Mouse (Mus musculus) cerebellum, adult 2 months (tissue): ENCODE measurements around the gene Nr1h3. TPM values are rescaled to one million over a fixed set of nuclear protein-coding genes. Genes with fewer than 3 reads are reported as not detected.

Source experiments
- DNase-seq, 2 experiments: peaks; one replicate each; pipeline ENCODE4 v3.0.0; 2021
- H3K27ac ChIP-seq: fragments of 200-500 bp; 2 replicates; pipeline ENCODE4 v1.5.1; 2012; ENCODE audit warnings: low read length, control low read depth, inconsistent platforms; ENCODE audit not compliant: insufficient read depth
- H3K27me3 ChIP-seq: fragments of 200-500 bp; 2 replicates; pipeline ENCODE4 v1.6.1; 2012; ENCODE audit warnings: inconsistent platforms, mild to moderate bottlenecking, low read length, moderate library complexity; ENCODE audit not compliant: control insufficient read depth, insufficient read depth
- H3K4me1 ChIP-seq: fragments of 200-500 bp; 2 replicates; pipeline ENCODE4 v1.6.1; 2011; ENCODE audit warnings: low read length; ENCODE audit not compliant: control insufficient read depth, insufficient read depth
- H3K4me3 ChIP-seq: fragments of 200-500 bp; replicated peaks from 2 replicates; pipeline ENCODE3; 2011; ENCODE audit warnings: mild to moderate bottlenecking, low read depth, low read length, control low read depth; ENCODE audit not compliant: insufficient read depth
- CTCF ChIP-seq: fragments of 200-500 bp; IDR thresholded peaks from 2 replicates; pipeline ENCODE4 v1.5.1; 2011; ENCODE audit warnings: low read depth, mild to moderate bottlenecking, control low read depth, low read length, moderate library complexity, borderline replicate concordance; ENCODE audit not compliant: insufficient read depth
- POLR2A ChIP-seq: fragments of 200-500 bp; IDR thresholded peaks from 2 replicates; pipeline ENCODE4 v1.6.1; 2011; ENCODE audit warnings: low read length, control low read depth, borderline replicate concordance; ENCODE audit not compliant: insufficient read depth
- WGBS: fragments of 180-500 bp; shearing (Covaris S2); methylation state at CpG from one replicate; pipeline ENCODE4 v1.1.7; 2018; 5-methylcytosine and 5-hydroxymethylcytosine counted together
- polyA plus RNA-seq: library from polyadenylated mRNA; depleted of rRNA; stranded (reverse); fragments of >200 nt; gene quantifications from 2 replicates; pipeline ENCODE4 v1.2.3, GENCODE M21; 2012

Gene Nr1h3
- polyA plus RNA-seq, 1 experiment: 18.1 TPM

- Histone ChIP-seq H3K27ac (peak overlapping the region; percentile 65), H3K4me3 (peak overlapping the region; percentile 90), H3K27me3 (no peaks in the 10 kb centered on the region), H3K4me1 (peaks cover 4% of the 10 kb centered on the region; the same call in 1 of the 2 replicates)
- no peak for DNase-seq
- WGBS: 13% methylated on average over 20 of the region's 20 CpGs
- TF ChIP-seq CTCF: no peak
- no peak for TF ChIP-seq POLR2A
Measured at GRCm38 (mm10) chr2:91202972-91203656, 480 bp upstream of the Nr1h3 start.

GRCm38 (mm10) chr2:91198888-91199287 lies 3.7 kb downstream of the Nr1h3 start:
- TF ChIP-seq CTCF: no peak
- no peak for TF ChIP-seq POLR2A
- no peak overlapping the region for H3K4me3 ChIP-seq
- DNase-seq: no peak
- 91% methylated on average over 3 of the region's 3 CpGs for WGBS
- H3K27me3 ChIP-seq: no peaks in the 10 kb centered on the region
- peaks cover 9% of the 10 kb centered on the region for H3K4me1 ChIP-seq
- no peak overlapping the region for H3K27ac ChIP-seq

GRCm38 (mm10) chr2:91196577-91197001 lies 6.0 kb downstream of the Nr1h3 start:
- Histone ChIP-seq H3K27ac (no peak overlapping the region), H3K27me3 (no peaks in the 10 kb centered on the region), H3K4me3 (no peak overlapping the region), H3K4me1 (peaks cover 5% of the 10 kb centered on the region; the same call in 1 of the 2 replicates)
- 67% methylated on average over 3 of the region's 3 CpGs for WGBS
- DNase-seq: no peak
- TF ChIP-seq POLR2A (no peak), CTCF (no peak)

GRCm38 (mm10) chr2:91194624-91195332 lies 7.9 kb downstream of the Nr1h3 start:
- WGBS: 3% methylated on average over 27 of the region's 27 CpGs
- Histone ChIP-seq H3K27me3 (no peaks in the 10 kb centered on the region), H3K4me1 (peaks cover 5% of the 10 kb centered on the region; the same call in 1 of the 2 replicates), H3K4me3 (peak overlapping the region; percentile 64), H3K27ac (peak overlapping the region; percentile 54)
- TF ChIP-seq POLR2A (peak; percentile 29; the same call in 1 of the 2 replicates), CTCF (peak; percentile 65)
- DNase-seq: peak; percentile 72 to 73

GRCm38 (mm10) chr2:91190501-91190900 lies 12.1 kb downstream of the Nr1h3 start:
- no peak for DNase-seq
- no peaks in the 10 kb centered on the region for H3K27me3 ChIP-seq
- 72% methylated on average over 16 of the region's 16 CpGs for WGBS
- H3K4me1 ChIP-seq: peaks cover 5% of the 10 kb centered on the region; the same call in 1 of the 2 replicates
- TF ChIP-seq CTCF: no peak
- TF ChIP-seq POLR2A: no peak
- H3K4me3 ChIP-seq: no peak overlapping the region
- no peak overlapping the region for H3K27ac ChIP-seq

GRCm38 (mm10) chr2:91187431-91187830 lies 15.2 kb downstream of the Nr1h3 start:
- H3K27ac ChIP-seq: no peak overlapping the region
- TF ChIP-seq POLR2A: no peak
- no peak for TF ChIP-seq CTCF
- 54% methylated on average over 4 of the region's 4 CpGs for WGBS
- no peak for DNase-seq
- no peaks in the 10 kb centered on the region for H3K27me3 ChIP-seq
- no peak overlapping the region for H3K4me3 ChIP-seq
- no peaks in the 10 kb centered on the region for H3K4me1 ChIP-seq

GRCm38 (mm10) chr2:91186208-91186607 lies 16.4 kb downstream of the Nr1h3 start:
- Histone ChIP-seq H3K4me1 (no peaks in the 10 kb centered on the region), H3K27me3 (no peaks in the 10 kb centered on the region), H3K4me3 (no peak overlapping the region), H3K27ac (no peak overlapping the region)
- 70% methylated on average over 1 of the region's 1 CpGs for WGBS
- no peak for DNase-seq
- TF ChIP-seq CTCF (no peak), POLR2A (no peak)
